Mouse (Mus musculus) frontal cortex, adult 2 months (tissue): ENCODE results near the gene Slc8b1. TPM values are rescaled to one million over a fixed set of nuclear protein-coding genes. Genes with fewer than 3 reads are reported as not detected.

Source experiments
- DNase-seq, 2 experiments: peaks; one replicate each; pipeline ENCODE4 v3.0.0; 2022; ENCODE audit warnings: low spot score in 1 of 2; ENCODE audit errors: extremely low spot score in 1 of 2
- polyA plus RNA-seq: library from polyadenylated mRNA; depleted of rRNA; stranded (reverse); fragments of >200 nt; gene quantifications from 2 replicates; pipeline ENCODE4 v1.2.3, GENCODE M21; 2012

Gene Slc8b1
- polyA plus RNA-seq, 1 experiment = 6.4 TPM

DNA sequence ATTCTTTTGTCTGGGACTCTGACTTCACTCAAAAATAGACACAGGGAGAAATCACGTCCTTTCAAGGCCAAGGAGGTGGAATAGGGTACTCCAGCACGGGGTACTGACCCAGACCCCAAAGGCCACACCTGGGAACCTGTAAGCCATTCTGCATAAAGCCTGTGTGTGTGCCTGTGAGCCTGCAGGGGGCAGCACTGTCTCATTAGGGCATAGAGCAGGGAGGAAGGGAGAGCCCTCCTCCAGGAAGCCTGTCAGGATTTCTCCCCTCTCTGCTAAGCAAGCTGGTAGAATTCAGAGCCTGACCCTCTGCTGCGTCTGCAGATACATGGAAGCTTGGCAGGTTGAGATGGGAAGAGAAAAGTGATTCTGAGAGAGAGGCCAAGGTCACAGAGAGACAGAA is 11.7 kb downstream of the Slc8b1 start:
- DNase-seq = no peak

DNA sequence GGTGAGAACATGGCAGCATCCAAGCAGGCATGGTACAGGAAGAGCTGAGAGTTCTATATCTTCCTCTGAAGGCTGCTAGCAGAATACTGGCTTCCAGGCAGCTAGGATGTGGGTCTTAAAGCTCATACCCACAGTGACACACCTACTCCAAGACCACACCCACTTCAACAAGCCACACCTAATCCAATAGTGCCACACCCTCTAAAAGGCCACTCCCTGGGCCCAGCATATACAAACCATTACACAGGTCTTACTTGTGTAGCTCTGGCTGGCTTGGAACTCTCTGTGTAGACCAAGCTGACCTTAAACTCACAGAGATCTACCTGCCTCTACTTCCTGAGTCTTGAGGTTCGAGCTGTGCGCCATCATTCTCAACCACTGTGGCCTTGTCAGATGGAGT is 13.8 kb downstream of the Slc8b1 start:
- DNase-seq = no peak

DNA sequence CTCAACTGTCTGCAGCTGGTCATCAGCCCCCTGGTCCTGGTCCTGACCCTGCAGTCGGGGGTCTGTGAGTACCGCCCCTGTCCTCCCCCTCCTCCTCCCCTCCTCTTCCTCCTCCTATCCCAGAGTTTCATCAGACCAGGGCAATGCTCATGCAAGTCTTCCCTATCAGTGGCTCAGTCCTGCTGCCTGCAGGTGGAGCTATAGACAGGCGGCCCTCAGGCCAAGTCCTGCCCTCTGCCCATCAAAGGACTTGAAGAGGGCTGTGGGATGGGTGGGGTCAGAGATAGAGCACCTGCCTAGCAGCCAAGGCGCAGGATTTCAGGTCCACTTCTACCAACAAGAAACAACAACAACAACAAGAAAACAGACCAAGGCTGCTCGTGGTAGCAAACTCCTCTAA is 14.8 kb downstream of the Slc8b1 start:
- DNase-seq = no peak

DNA sequence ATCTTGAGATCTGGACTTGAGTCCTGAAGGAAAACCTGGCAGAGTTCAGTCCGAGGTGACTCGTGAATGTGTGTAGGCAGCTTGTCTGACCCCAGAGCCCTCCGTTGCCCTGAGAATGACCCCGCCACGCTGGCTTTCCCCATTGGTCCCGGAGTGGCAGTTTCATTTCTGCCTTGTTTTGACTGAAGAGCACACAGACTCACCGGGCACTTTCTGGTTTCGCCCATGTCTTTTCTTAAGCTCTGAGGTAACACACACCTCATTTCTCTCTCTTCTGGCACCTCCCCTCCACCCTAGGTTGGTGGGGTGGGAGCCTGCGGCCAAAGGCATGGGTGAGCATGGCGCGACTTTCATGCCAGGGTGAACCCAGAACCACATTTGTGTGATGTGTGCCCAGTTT is 15.3 kb downstream of the Slc8b1 start:
- DNase-seq = no peak

DNA sequence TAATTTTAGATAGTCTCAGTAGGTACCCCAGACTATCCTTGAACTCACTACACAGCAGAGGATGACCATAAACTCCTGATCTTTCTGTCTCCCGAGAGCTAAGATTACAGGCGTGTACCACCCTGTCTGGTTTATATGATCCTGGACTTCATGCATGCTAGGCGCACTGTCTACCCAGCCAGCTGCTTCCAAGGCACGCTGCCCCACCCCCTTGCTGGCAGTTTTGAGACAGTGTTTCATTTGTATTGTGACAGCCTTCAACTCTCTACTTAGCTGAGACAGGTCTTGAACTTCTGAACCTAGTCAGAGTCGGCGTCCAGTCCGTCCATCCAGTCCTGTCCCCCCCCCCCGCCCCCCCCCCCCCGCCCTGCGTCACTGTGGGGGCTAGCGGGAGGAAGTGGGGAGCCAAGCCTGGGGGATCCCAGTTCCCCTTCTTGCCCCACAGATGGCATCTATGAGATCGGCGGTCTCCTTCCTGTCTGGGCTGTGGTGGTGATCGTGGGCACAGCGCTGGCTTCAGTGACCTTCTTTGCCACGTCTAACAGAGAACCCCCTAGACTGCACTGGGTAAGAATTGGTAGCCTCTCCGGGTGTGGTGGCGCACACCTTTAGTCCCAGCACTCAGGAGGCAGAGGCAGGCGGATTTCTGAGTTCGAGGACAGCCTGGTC is 16.5 kb downstream of the Slc8b1 start:
- no peak for DNase-seq

DNA sequence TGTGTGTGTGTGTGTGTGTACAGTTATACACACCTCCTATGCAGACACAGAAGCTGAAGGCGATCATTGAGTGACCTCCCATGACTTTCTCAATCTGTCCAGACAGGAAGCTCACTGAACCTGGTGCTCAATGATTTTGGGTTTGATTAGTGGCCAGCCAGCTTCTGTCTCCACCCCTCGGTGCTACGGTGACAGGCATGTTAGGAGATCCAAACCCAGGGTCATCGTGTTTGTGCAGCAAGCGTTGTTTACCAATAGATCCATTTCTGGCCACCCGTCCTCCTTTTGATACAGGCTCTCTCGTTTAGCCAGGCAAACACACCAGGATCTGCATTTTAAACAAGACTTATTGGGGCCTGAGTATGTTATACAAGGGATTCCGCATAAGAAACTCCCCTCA is 20.7 kb downstream of the Slc8b1 start:
- no peak for DNase-seq

DNA sequence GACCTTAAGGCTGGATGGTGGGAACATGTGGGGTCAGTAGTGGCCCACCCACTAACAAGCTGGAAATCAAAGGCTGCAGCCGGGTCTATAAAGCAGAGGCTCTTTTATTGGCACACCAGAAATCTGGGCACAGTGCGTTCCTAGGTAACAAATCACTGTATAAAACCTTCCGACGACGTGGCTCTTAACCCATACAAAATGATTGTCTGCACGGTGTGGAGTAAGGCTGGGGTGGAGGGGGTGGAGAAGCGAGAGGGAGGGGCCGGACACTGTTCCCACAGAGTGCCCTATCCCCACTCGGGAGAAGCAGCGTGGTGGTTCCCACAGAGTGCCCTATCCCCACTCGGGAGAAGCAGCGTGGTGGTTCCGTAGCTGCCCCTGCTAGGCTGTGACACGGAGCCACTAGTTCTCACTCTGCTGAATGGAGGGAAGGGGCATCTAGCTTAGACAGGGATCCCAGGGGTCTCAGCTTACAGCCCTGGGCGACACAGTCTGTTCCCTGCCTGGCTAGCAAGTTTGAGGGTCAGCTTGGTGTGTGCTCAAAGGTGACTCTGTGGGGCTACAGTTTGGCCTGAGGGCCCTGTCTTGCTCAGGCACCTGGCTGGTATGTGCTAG is 23.2 kb downstream of the Slc8b1 start:
- DNase-seq = no peak

DNA sequence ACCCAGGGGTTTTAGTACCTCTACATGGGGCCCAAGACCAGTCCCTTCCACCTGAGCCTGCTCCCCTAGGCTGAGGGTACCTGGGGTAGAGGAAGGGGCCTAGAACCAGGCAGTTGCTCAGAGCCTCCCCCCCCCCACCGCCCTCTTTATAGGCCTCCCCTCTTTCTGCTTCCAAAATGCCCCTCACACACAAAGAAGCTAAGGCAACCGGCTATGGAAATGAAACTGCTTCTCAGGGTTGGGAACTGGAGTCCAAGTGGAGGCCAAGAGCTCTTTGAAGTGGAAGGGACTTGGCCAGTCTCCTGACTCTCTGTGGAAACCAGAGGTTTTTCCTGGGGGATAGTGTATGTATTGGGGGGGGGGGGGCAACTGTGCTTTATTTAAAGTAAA is 23.7 kb downstream of the Slc8b1 start:
- no peak for DNase-seq

DNA sequence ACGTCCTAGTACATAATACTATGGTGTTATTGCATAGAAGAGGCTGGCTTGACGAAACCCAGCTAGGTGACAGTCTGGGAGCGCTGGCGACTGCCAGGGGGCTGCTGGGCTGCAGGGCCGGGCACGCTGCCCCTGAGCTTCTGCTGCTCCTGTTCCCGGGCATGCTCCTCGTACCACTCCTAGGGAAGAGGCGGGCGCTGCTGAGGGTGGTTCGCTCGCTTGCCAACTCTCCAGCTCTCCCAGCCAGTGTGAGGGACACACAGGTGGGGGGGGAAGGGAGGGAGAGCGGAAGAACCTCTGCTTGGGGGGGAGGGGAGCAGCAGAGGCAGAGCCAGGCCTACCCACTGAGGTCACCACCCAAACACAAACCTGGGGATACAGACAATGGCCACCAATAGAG is 25.1 kb downstream of the Slc8b1 start:
- peak in 1 of 2 experiments; percentile 48 for DNase-seq

DNA sequence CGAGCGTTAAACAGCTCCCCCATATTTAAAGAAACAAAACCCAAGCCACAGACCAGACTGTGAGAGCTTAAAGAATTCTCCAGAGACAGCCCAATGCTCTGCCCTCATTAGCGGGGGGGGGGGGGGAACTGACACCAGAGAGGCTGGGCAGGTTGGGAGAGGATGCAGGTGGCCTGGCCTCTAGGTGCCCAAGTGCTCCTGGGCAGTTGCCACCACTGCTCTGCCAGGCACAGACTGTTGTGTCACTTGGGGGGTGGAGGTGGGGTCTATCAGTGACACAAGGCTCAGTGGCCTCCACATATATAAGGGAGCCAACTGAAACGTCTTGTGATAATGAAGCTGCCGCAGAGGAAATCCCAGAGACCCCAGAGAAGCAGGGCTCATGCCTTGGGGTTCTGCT is 25.7 kb downstream of the Slc8b1 start:
- DNase-seq = no peak

DNA sequence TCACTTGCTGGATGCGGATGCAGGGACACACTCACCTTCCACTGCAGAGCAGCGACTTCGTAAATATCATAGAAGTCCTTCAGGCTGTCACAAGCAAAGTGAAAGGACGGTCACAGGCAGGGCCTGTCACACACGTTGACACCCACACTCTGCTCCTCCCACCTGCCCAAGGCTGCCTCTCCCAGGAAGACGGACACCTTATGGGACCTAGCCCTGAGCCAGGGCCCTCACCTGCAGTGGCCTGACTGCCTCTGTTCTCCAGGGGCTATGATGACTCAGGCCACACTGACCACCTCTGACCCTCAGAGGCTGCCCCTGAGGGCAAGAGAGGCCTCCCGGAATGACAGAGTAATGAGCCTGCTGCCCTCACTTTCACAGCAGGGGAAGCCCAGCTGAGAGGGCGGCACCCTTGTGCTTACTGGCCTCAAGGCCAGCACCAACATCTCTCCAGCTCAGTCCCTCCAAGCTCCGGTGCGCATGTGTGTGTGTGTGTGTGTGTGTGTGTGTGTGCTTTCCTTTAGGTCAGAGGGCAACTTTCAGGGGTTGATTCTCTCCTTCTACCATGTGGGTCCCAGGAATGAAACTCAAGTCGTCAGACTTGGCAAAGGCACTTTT is 37.4 kb downstream of the Slc8b1 start:
- DNase-seq = no peak

DNA sequence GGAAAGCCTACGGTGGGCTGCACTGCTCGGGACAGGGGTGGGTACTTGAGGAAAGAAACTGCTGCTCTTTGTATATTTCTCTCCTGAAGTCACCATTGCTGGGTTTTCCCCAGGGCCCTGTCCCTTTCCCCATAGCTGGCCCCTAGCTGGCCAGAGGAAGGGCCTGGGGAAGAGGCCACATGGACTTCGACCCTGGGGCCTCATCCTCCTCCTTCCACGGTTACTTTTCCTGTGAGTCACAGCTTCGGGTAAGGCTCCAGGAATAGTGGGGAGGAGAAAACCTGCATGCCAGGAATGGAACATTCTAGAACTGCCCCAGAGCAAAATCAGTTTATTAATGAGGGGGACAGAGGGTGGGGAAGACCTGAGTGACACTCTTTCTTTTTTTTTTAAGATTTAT is 39.2 kb downstream of the Slc8b1 start:
- no peak for DNase-seq

DNA sequence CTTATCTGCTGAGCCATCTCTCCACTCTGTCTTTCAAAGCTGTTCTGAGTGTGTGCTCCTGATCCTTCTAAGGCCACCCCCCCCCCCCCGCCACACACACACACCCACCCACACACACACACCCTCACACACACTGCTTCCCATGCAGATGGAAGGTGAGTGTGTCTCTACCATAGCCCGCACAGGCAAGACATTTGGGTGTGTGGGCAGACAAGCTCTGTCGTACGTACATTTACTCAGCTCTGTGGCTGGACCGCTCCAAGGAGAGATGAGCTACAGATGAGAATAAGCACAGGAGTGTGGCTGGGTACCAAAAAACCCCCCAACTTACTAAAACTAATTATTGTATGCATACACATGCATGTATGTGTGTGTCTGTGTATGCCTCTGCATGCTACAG is 39.7 kb downstream of the Slc8b1 start:
- no peak for DNase-seq

DNA sequence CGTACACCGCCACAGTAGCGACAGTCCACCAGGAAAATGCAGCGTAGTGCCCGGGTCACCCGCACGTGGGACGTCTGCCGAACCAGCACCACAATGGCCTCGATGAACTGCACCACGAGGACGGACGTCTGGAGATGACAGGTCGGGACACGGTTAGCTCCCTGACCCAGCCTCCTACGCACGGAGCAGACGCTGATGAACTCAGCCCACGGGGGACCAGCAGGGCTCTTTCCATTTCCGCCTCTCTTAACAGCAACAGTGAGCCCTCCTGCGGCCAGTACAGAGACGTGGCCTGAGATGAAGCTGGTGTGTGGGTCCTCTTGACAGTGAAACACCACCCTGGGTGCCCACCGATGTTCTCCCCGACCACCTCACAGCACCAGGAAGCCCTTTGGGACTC is 44.9 kb downstream of the Slc8b1 start:
- no peak for DNase-seq

DNA sequence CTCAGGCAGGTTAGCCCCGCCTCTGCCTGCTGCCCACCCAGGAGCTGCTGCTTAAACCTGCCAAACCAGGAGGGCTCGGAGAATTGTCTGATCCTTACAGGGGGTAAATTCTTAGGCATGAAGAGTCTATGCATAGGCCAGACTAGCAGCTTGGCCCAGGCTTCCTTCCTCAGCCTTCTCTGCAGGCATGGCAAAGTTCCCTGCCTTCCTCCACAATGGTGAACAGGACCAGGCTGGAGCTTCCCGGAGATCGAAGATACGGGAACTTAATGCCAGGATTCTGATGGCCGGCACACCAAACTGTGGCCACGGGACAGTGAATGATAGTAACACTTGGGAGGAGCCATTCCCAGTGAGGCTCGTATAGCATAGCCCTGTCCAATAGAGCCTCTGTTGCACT is 47.1 kb downstream of the Slc8b1 start:
- no peak for DNase-seq

DNA sequence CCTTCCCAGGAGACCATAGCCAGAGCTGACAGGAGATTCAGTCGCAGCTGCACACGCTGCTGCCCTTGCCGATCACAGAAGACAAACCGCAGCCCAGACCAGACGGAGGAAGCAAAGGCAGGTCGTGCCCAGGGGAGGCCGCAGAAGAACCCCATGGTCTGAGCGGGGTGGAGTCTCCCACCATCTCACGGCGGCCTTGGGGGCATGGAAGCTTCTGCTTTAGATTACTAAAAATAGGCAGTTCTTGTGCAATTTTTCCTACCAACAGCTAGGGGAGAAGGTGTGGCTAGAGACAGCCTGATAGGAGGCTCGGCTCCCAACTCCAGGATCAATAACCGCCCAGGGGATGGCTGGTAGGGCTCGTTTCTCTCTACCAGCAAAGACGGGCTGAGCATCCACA is 47.8 kb downstream of the Slc8b1 start:
- no peak for DNase-seq

DNA sequence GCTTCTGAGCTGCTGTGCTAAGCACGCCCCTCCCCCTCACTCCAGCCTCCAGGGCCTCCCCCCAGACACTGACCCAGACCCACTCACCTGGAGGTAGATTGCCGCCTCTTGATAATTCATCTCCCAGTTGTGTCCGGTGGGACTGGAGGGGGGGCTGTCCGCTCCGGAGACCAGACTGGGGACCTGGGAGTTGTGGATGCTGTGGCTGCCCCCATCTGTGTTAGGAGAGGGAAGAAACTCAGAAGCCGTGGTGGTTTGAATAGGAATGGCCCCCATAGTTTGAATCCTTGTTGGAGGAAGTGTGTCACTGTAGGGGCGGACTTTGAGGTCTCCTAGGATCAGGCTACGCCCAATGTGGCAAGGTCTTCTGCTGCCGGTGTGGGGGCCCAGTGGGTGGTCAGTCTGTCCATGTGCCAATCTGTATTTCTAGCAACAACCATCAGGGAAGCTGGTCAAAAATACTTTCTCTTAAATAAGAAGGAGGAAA is 49.2 kb downstream of the Slc8b1 start:
- DNase-seq = peak in 1 of 2 experiments; percentile 32

DNA sequence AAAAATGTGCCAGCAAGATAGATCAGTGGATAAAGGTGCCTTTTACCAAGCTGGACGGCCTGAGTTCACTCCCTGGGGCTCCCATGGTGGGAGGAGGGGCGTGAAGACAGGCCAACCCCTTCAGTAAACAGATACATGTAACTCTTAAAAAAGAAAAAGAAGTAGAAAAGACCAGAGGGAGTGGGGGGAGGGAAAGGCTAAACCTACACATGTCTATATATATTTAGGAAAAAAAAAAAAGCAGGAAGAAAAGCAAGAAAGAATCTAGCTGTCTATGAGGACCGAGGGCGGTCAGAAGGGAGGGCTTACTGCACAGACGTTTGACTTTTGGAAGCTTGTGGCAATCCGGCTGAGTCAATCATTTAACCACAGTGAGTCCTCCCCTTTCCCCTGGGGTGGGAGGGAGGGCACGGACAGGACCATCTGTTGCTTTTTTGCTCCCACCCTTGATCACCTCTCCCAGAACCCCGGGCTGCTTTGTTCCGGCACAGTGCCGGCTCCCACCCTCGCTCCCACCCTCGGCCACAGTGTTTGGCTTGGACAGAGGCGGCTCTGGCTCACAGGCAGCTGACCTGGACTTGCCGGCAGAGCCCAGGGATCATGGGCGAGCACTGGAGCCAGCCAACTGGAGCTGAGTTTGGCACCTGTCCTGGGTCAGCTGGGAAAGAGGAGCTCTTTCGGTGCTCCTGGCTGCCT is 49.8 kb downstream of the Slc8b1 start:
- peak; percentile 42 to 49 for DNase-seq

DNA sequence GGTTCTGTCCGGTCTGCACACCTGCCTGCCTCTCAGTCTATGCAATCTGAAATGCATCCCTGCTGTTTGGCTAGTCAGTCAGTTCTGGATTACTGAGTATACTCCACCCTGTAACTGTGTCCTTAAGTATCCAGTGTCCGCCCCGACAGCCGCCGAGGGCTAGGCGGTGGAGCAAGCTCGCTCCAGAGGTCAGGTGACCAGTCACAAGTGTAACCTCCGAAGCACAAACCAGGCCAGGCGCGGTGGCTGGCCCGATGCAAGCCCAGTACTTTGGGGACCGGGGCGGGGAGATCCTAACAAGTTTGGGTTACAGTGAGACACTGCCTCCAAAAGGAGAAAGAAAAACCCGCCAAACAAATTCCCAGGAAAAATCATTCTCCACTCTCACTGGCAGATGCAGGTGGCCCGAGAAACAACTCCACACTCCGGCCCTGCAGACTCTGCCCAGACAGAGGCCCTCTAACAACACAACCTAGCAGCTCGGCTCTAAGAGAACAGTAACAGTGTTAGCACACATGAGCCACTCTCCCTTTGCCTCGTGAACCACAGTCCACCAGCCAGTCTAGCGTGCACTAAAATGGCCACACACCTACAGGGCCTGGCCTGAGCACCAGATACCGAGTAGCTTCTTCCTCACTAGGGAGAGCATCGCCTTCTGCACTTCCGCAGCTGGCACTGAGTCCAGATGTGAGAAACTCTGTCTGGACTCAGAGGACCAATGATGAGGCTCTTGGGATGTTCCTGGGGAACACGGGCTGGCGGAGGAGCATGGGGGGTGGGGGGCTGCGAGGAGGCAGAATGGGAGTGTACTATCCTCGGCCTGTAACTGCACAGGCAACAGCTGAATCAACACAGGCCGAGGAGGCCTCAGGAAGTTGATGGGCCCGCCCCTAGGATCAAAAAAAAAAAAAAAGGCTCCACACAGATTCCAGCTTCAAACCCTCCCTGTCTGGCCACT is 52.3 kb downstream of the Slc8b1 start:
- no peak for DNase-seq

DNA sequence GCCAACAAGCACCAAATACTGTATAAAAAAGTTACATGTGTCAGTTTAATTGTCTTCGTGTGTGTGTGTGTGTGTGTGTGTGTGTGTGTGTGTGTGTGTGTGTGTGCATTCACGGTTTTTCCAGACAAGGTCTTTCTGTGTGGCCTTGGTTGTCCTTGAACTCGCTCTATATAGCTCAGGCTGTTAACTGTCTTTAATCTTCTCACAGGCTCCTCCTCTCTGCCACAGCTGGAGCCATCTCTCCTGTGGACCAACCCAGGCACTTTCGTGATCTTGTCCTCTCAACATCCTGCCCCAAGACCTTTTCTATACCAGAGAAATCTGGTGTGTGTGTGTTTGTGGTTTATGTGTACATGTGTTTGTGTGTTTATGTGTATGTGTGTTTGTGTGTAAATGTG is 52.9 kb downstream of the Slc8b1 start:
- DNase-seq = no peak
